Mouse (Mus musculus) cortical plate, adult 2 months (tissue): ENCODE measurements around the gene Dnmt3a. TPM values are rescaled to one million over a fixed set of nuclear protein-coding genes. Genes with fewer than 3 reads are reported as not detected.
A peak's percentile ranks its signal among the peaks of the same experiment; 100 is the strongest.

Source experiments
- H3K27ac ChIP-seq: fragments of 200-500 bp; 2 replicates; pipeline ENCODE4 v1.5.1; 2012; ENCODE audit warnings: low read length, control low read depth, inconsistent platforms; ENCODE audit not compliant: insufficient read depth
- H3K4me1 ChIP-seq: fragments of 200-500 bp; 2 replicates; pipeline ENCODE4 v1.6.1; 2011; ENCODE audit warnings: low read length; ENCODE audit not compliant: control insufficient read depth, insufficient read depth
- H3K4me3 ChIP-seq: fragments of 200-500 bp; 2 replicates; pipeline ENCODE4 v1.5.1; 2011; ENCODE audit warnings: mild to moderate bottlenecking, low read length, control low read depth; ENCODE audit not compliant: insufficient read depth
- CTCF ChIP-seq: fragments of 200-500 bp; IDR thresholded peaks from 2 replicates; pipeline ENCODE4 v1.5.1; 2011; ENCODE audit warnings: mild to moderate bottlenecking, control low read depth, low read length; ENCODE audit not compliant: insufficient read depth; ENCODE audit errors: extremely low read depth
- POLR2A ChIP-seq: fragments of 200-500 bp; IDR thresholded peaks from 2 replicates; pipeline ENCODE4 v1.6.1; 2011; ENCODE audit warnings: mild to moderate bottlenecking, low read length, control low read depth; ENCODE audit not compliant: insufficient read depth; ENCODE audit errors: extremely low read depth
- polyA plus RNA-seq: library from polyadenylated mRNA; depleted of rRNA; stranded (reverse); fragments of >200 nt; gene quantifications from 2 replicates; pipeline ENCODE4 v1.2.3, GENCODE M21; 2012; rRNA removed

Gene Dnmt3a
- polyA plus RNA-seq, result 38.2 and 38.3 TPM in 2 replicates

- peaks cover 12% of the 10 kb centered on the region for H3K4me1 ChIP-seq
- peak within 1 kb of the TSS; percentile 91 for H3K4me3 ChIP-seq
- no peak for TF ChIP-seq CTCF
- no peak for TF ChIP-seq POLR2A
- H3K27ac ChIP-seq, result peak within 1 kb of the TSS; percentile 98
Measured at GRCm38 (mm10) chr12:3805852-3806251, at the start of gene Dnmt3a. Gene Dnmt3a (plus strand): TSS chr12:3806007.

- no peak for TF ChIP-seq POLR2A
- no peak for TF ChIP-seq CTCF
- Histone ChIP-seq H3K27ac (no peak overlapping the region), H3K4me3 (no peak overlapping the region), H3K4me1 (no peaks in the 10 kb centered on the region)
Measured at GRCm38 (mm10) chr12:3756216-3756615, 49.6 kb upstream of the Dnmt3a start.

- no peak overlapping the region for H3K4me3 ChIP-seq
- H3K4me1 ChIP-seq, result no peaks in the 10 kb centered on the region
- no peak overlapping the region for H3K27ac ChIP-seq
- no peak for TF ChIP-seq POLR2A
- no peak for TF ChIP-seq CTCF
Measured at GRCm38 (mm10) chr12:3758127-3758526, 47.7 kb upstream of the Dnmt3a start.

GRCm38 (mm10) chr12:3759419-3759818, 46.4 kb upstream of the Dnmt3a start:
- H3K4me1 ChIP-seq, result no peaks in the 10 kb centered on the region
- H3K27ac ChIP-seq, result no peak overlapping the region
- H3K4me3 ChIP-seq, result no peak overlapping the region
- TF ChIP-seq POLR2A (no peak), CTCF (peak; percentile 29; the same call in 1 of the 2 replicates)

GRCm38 (mm10) chr12:3760876-3761590, 44.8 kb upstream of the Dnmt3a start:
- no peak overlapping the region for H3K4me3 ChIP-seq
- TF ChIP-seq POLR2A, result no peak
- no peak for TF ChIP-seq CTCF
- H3K27ac ChIP-seq, result no peak overlapping the region

GRCm38 (mm10) chr12:3761591-3762295, 44.1 kb upstream of the Dnmt3a start:
- Histone ChIP-seq H3K4me3 (no peak overlapping the region), H3K4me1 (no peaks in the 10 kb centered on the region), H3K27ac (no peak overlapping the region)
- TF ChIP-seq CTCF (no peak), POLR2A (no peak)

More at GRCm38 (mm10) chr12:3760876-3761590, 44.8 kb upstream of the Dnmt3a start:
- H3K4me1 ChIP-seq, result no peaks in the 10 kb centered on the region

GRCm38 (mm10) chr12:3764191-3764804, 41.5 kb upstream of the Dnmt3a start:
- Histone ChIP-seq H3K4me3 (no peak overlapping the region), H3K4me1 (no peaks in the 10 kb centered on the region), H3K27ac (no peak overlapping the region)
- no peak for TF ChIP-seq CTCF
- no peak for TF ChIP-seq POLR2A

- no peak for TF ChIP-seq CTCF
- no peak for TF ChIP-seq POLR2A
- 0 out of 2 replicates have a peak, but pooled peaks cover 1% of the 10 kb centered on the region for H3K4me1 ChIP-seq
- no peak overlapping the region for H3K27ac ChIP-seq
- H3K4me3 ChIP-seq, result no peak overlapping the region
Measured at GRCm38 (mm10) chr12:3767360-3767759, 38.4 kb upstream of the Dnmt3a start.

GRCm38 (mm10) chr12:3768391-3768790, 37.4 kb upstream of the Dnmt3a start:
- TF ChIP-seq CTCF (no peak), POLR2A (no peak)
- H3K27ac ChIP-seq, result no peak overlapping the region
- peaks cover 1% of the 10 kb centered on the region; the same call in 1 of the 2 replicates for H3K4me1 ChIP-seq
- H3K4me3 ChIP-seq, result no peak overlapping the region
